Mouse (Mus musculus) CD4-positive, CD25-positive, alpha-beta regulatory T cell, adult 4 months (primary cell): ENCODE data around the gene Il1r1. TPM values are rescaled to one million over a fixed set of nuclear protein-coding genes. Genes with fewer than 3 reads are reported as not detected.

Source experiments
- polyA plus RNA-seq, 2 experiments: library from polyadenylated mRNA; unstranded; fragments of 100-300 nt; shearing (Covaris generic); gene quantifications; one replicate each; pipeline ENCODE4 v1.2.1; 2017

Gene Il1r1
- polyA plus RNA-seq, 2 experiments from 2014 or later: not detected

Other genes with a start within 250 kb of the Il1r1 start
- gene Il1r2, start 151.0 kb upstream of the Il1r1 start, polyA plus RNA-seq: 100 to 1,000 TPM; 104 to 162 TPM
- gene Il1rl2, start 99.5 kb downstream of the Il1r1 start, polyA plus RNA-seq: 1 to 10 TPM; 1.4 to 2.0 TPM
- gene Il1rl1, start 204.5 kb downstream of the Il1r1 start, polyA plus RNA-seq: 10 to 100 TPM in 1 of 2 experiments, 1 to 10 TPM in 1; 9.2 to 11.5 TPM
- gene Il18r1, start 240.5 kb downstream of the Il1r1 start, polyA plus RNA-seq: 10 to 100 TPM; 45.0 to 45.8 TPM